Mouse (Mus musculus) midbrain, embryonic 10.5 days (tissue): Measurements from ENCODE around the gene Hdac5. TPM values are rescaled to one million over a fixed set of nuclear protein-coding genes. Genes with fewer than 3 reads are reported as not detected.

ENCODE experiments used
- DNase-seq: peaks from one replicate; pipeline ENCODE4 v3.0.0-alpha.2; 2017; ENCODE audit warnings: low spot score
- H3K27ac ChIP-seq: fragments of 300-500 bp; sonication (generic); replicated peaks from 2 replicates; pipeline ENCODE4 v1.5.1; 2016; ENCODE audit warnings: mild to moderate bottlenecking
- H3K27me3 ChIP-seq: fragments of 300-500 bp; sonication (generic); 2 replicates; pipeline ENCODE4 v1.6.1; 2016; ENCODE audit warnings: low read depth, mild to moderate bottlenecking; ENCODE audit not compliant: poor library complexity, severe bottlenecking
- H3K36me3 ChIP-seq: fragments of 300-500 bp; sonication (generic); 2 replicates; pipeline ENCODE4 v1.6.1; 2016; ENCODE audit warnings: mild to moderate bottlenecking, moderate library complexity
- H3K4me1 ChIP-seq: fragments of 300-500 bp; sonication (generic); 2 replicates; pipeline ENCODE4 v1.6.1; 2016
- H3K4me3 ChIP-seq: fragments of 300-500 bp; sonication (generic); 2 replicates; pipeline ENCODE4 v1.5.1; 2016; ENCODE audit warnings: mild to moderate bottlenecking, moderate library complexity
- H3K9me3 ChIP-seq: fragments of 300-500 bp; sonication (generic); replicated peaks from 2 replicates; pipeline ENCODE4 v1.6.1; 2016; ENCODE audit warnings: mild to moderate bottlenecking
- WGBS: fragments of 180-500 bp; shearing (Covaris S2); methylation state at CpG from one replicate; pipeline ENCODE4 v1.1.7; 2016; 5-methylcytosine and 5-hydroxymethylcytosine counted together
- microRNA-seq: library from miRNA; unstranded; fragments of <30 nt; microRNA quantifications from one replicate; pipeline ENCODE4, GENCODE M21; 2017
- polyA plus RNA-seq: library from polyadenylated mRNA; unstranded; fragments of >200 nt; fragmentation: Nextera tagmentation; extraction: Ambion mirVana; gene quantifications from 2 replicates; pipeline ENCODE4 v1.2.1, GENCODE M21; 2016

Gene Hdac5
- polyA plus RNA-seq, 1 experiment from 2014 or later: 57.3 TPM

DNA sequence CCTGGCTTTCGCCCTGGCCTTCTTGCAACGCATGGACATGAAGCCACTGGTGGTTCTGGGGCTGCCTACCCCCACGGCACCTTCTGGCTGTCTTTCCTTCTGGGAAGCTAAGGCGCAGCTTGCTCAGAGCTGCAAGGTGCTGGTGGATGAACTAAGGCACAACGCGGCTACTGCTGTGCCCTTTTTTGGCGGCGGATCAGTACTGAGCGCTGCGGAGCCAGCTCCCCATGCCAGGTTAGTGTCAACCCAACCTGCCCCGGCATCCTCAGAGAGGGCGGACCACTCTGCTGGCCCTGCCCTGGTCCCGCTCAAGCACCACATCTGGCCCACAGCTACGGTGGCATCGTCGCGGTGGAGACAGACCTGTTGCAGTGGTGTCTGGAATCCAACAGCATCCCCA, 83.4 kb downstream of the Hdac5 start:
- 10% methylated on average over 17 of the region's 17 CpGs for WGBS
- Histone ChIP-seq H3K27me3 (peaks cover 78% of the 10 kb centered on the region), H3K36me3 (no peaks in the 10 kb centered on the region), H3K27ac (no peak overlapping the region), H3K9me3 (no peaks in the 10 kb centered on the region), H3K4me3 (peak overlapping the region; percentile 47; the same call in 1 of the 2 replicates), H3K4me1 (peaks cover 33% of the 10 kb centered on the region)
- no peak for DNase-seq

DNA sequence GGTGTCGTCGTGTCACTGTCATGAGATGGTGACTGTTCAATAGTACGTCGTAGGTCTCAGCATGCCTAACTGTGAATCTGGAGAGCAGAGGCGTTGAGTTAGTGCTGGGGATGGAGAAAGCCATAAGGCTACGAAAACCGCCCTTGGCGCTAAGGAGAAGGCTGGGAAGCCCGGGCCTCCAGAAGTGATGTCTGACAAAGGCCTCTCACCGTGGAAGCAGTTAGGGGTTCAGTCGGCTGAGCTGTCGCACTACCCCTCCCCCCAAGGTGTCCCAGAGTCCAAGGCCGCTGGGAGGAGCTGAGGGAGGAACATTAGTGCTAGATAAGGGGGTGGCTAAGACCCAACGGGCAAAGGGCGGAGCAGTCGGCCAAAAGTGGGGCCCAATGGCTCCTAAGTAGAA, 84.0 kb downstream of the Hdac5 start:
- Histone ChIP-seq H3K27me3 (peaks cover 78% of the 10 kb centered on the region), H3K4me3 (peak overlapping the region; percentile 47), H3K27ac (no peak overlapping the region), H3K4me1 (peaks cover 33% of the 10 kb centered on the region), H3K36me3 (no peaks in the 10 kb centered on the region), H3K9me3 (no peaks in the 10 kb centered on the region)
- 4% methylated on average over 16 of the region's 16 CpGs for WGBS
- DNase-seq: no peak

DNA sequence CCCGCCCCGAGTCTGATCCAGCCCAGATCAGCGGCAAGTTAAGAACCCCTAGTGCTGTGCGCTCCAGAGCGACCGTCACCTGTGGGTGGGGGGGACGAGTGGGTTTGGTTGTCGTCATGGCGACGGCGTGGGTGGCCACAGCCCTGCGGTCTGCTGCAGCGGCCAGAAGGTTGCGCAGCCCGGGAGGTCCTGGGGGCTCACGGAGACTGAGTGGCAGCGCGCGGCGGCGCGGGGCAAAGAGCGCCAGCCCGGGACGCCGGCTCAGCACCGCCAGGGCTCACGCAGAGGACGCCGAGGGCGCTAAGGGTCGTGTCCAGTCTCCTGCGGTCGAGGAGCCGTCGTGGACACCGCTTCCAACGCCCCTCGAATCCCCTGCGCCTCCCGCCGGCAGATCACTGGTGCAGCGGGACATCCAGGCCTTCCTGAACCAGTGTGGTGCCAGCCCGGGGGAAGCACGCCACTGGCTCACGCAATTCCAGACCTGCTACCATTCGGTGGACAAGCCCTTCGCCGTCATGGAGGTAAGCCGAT, 84.4 kb downstream of the Hdac5 start, which contains the start of gene Nags:
Gene Nags (plus strand): TSS at position 43 of the 531 bp plus-strand sequence.
- H3K9me3 ChIP-seq: no peaks in the 10 kb centered on the region
- no peaks in the 10 kb centered on the region for H3K36me3 ChIP-seq
- WGBS: 2% methylated on average over 43 of the region's 50 CpGs
- H3K27ac ChIP-seq: no peak within 1 kb of the TSS
- peaks cover 78% of the 10 kb centered on the region for H3K27me3 ChIP-seq
- DNase-seq: peak; percentile 40
- H3K4me1 ChIP-seq: peaks cover 33% of the 10 kb centered on the region
- H3K4me3 ChIP-seq: peak within 1 kb of the TSS; percentile 47

DNA sequence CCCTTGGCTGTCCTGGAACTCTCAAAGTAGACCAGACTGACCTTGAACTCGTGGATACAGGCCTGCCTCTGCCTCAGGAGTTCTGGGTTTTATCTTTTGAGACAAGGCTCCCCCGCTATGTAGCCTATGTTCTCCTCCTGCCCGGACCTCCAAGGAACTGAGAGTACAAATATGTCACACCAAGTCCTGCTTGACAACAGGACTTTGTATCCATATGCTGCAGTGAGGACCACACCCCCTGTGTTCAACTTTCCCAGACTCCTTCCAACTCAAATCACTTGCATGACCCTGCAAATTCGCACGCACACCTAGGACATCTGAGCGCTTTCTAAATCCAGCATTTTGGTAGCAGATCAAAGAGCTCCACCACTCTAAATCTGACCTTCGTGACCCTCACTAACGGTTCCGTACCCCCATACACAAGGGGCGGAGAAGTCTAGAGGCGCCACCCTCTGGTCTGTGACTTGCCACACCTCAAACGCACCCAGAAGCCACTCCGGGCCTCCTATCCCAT, 85.0 kb downstream of the Hdac5 start:
- Histone ChIP-seq H3K4me1 (peaks cover 33% of the 10 kb centered on the region), H3K27ac (no peak overlapping the region)
- 23% methylated on average over 13 of the region's 13 CpGs for WGBS

More for the DNA sequence above, 85.0 kb downstream of the Hdac5 start:
- H3K4me3 ChIP-seq: peak overlapping the region; percentile 47
- H3K36me3 ChIP-seq: no peaks in the 10 kb centered on the region
- peaks cover 79% of the 10 kb centered on the region for H3K27me3 ChIP-seq
- H3K9me3 ChIP-seq: no peaks in the 10 kb centered on the region
- no peak for DNase-seq

Small RNA genes within 50 kb of the gene (microRNA-seq; reads per million reads assigned to microRNA genes)
- 1.5 reads per million for gene Mir8101

Other genes with a start within 250 kb of the Hdac5 start
- gene Cfap97d1, start 245.9 kb downstream of the Hdac5 start, polyA plus RNA-seq: not detected in 2 replicates
- gene Dusp3, start 243.2 kb downstream of the Hdac5 start, polyA plus RNA-seq: 12.2 and 13.1 TPM in 2 replicates
- 13.3 and 16.9 TPM in 2 replicates for gene Mpp3, start 201.7 kb downstream of the Hdac5 start, polyA plus RNA-seq
- gene Cd300lg, start 188.7 kb downstream of the Hdac5 start, polyA plus RNA-seq: 0.20 and 0.25 TPM in 2 replicates
- 15.5 and 18.7 TPM in 2 replicates for gene Mpp2, start 141.7 kb downstream of the Hdac5 start, polyA plus RNA-seq
- gene Ppy, start 128.8 kb downstream of the Hdac5 start, polyA plus RNA-seq: not detected in 2 replicates
- gene Pyy, start 122.3 kb downstream of the Hdac5 start, polyA plus RNA-seq: not detected in 2 replicates
- 0.10 TPM in 1 of 2 replicates, not detected in the other for gene Nags, start 84.7 kb downstream of the Hdac5 start, polyA plus RNA-seq
- 40.4 and 42.3 TPM in 2 replicates for gene Tmem101, start 73.8 kb downstream of the Hdac5 start, polyA plus RNA-seq
- gene Lsm12, start 44.9 kb downstream of the Hdac5 start, polyA plus RNA-seq: 141 and 144 TPM in 2 replicates
- 39.1 and 41.5 TPM in 2 replicates for gene G6pc3, start 40.5 kb downstream of the Hdac5 start, polyA plus RNA-seq
- 25.8 and 27.3 TPM in 2 replicates for gene BC030867, start 18.7 kb upstream of the Hdac5 start, polyA plus RNA-seq
- gene Asb16, start 38.6 kb upstream of the Hdac5 start, polyA plus RNA-seq: 0.05 TPM in 1 of 2 replicates, not detected in the other
- 51.3 and 60.5 TPM in 2 replicates for gene Tmub2, start 54.8 kb upstream of the Hdac5 start, polyA plus RNA-seq
- 13.9 and 16.5 TPM in 2 replicates for gene Atxn7l3, start 66.5 kb upstream of the Hdac5 start, polyA plus RNA-seq
- gene Ubtf, start 89.6 kb upstream of the Hdac5 start, polyA plus RNA-seq: 89.6 and 90.3 TPM in 2 replicates
- 33.8 and 33.9 TPM in 2 replicates for gene Slc4a1, start 136.0 kb upstream of the Hdac5 start, polyA plus RNA-seq
- 21.5 and 40.7 TPM in 2 replicates for gene Rundc3a, start 163.2 kb upstream of the Hdac5 start, polyA plus RNA-seq
- 234 and 249 TPM in 2 replicates for gene Slc25a39, start 177.8 kb upstream of the Hdac5 start, polyA plus RNA-seq
- 63.5 and 77.1 TPM in 2 replicates for gene Grn, start 200.1 kb upstream of the Hdac5 start, polyA plus RNA-seq
- gene Fam171a2, start 217.5 kb upstream of the Hdac5 start, polyA plus RNA-seq: 3.0 and 4.0 TPM in 2 replicates
- 5.8 and 6.9 TPM in 2 replicates for gene Itga2b, start 240.0 kb upstream of the Hdac5 start, polyA plus RNA-seq